Mouse (Mus musculus) olfactory bulb, adult 2 months (tissue): ENCODE measurements at regions not wholly inside any gene's neighbourhood (a gene's known extent, or its start where the extent isn't known, plus 50 kb on each side); places are given as distances from the start of the nearest gene placed in this dataset.

Experiments
- H3K27ac ChIP-seq: fragments of 200-500 bp; 2 replicates; pipeline ENCODE4 v1.5.1; 2012; ENCODE audit warnings: low read depth, low read length; ENCODE audit not compliant: insufficient read depth
- H3K4me1 ChIP-seq: fragments of 200-500 bp; 2 replicates; pipeline ENCODE4 v1.6.1; 2012; ENCODE audit warnings: low read length; ENCODE audit not compliant: control insufficient read depth, insufficient read depth
- H3K4me3 ChIP-seq: fragments of 200-500 bp; 2 replicates; pipeline ENCODE4 v1.5.1; 2012; ENCODE audit warnings: mild to moderate bottlenecking, low read depth, low read length, moderate library complexity; ENCODE audit not compliant: insufficient read depth
- CTCF ChIP-seq: fragments of 200-500 bp; IDR thresholded peaks from 2 replicates; pipeline ENCODE4 v1.5.1; 2012; ENCODE audit warnings: low read depth, mild to moderate bottlenecking, low read length, moderate library complexity; ENCODE audit not compliant: insufficient read depth
- POLR2A ChIP-seq: fragments of 200-500 bp; IDR thresholded peaks from 2 replicates; pipeline ENCODE4 v1.6.1; 2012; ENCODE audit warnings: mild to moderate bottlenecking, low read depth, low read length, moderate library complexity; ENCODE audit not compliant: insufficient read depth
- WGBS: fragments of 180-500 bp; shearing (Covaris S2); methylation state at CpG from one replicate; pipeline ENCODE4 v1.1.7; 2018; 5-methylcytosine and 5-hydroxymethylcytosine counted together

GRCm38 (mm10) chr12:98002217-98002616 is 257.0 kb downstream of the Galc start:
- Histone ChIP-seq H3K27ac (no peak overlapping the region), H3K4me3 (no peak overlapping the region), H3K4me1 (no peaks in the 10 kb centered on the region)
- 89% methylated on average over 5 of the region's 5 CpGs for WGBS
- TF ChIP-seq CTCF (no peak), POLR2A (no peak)

GRCm38 (mm10) chr12:97994884-97995283 is 264.4 kb downstream of the Galc start:
- no peaks in the 10 kb centered on the region for H3K4me1 ChIP-seq
- TF ChIP-seq POLR2A (no peak), CTCF (no peak)
- WGBS = 65% methylated on average over 1 of the region's 1 CpGs
- H3K27ac ChIP-seq = no peak overlapping the region
- H3K4me3 ChIP-seq = no peak overlapping the region

GRCm38 (mm10) chr12:97993937-97994336 is 265.3 kb downstream of the Galc start:
- Histone ChIP-seq H3K27ac (no peak overlapping the region), H3K4me3 (no peak overlapping the region), H3K4me1 (no peaks in the 10 kb centered on the region)
- WGBS = 90% methylated on average over 3 of the region's 3 CpGs
- TF ChIP-seq CTCF = no peak
- no peak for TF ChIP-seq POLR2A

GRCm38 (mm10) chr12:97983390-97983789 is 275.9 kb downstream of the Galc start:
- Histone ChIP-seq H3K4me1 (no peaks in the 10 kb centered on the region), H3K4me3 (no peak overlapping the region), H3K27ac (no peak overlapping the region)
- no peak for TF ChIP-seq POLR2A
- TF ChIP-seq CTCF = no peak
- WGBS = 92% methylated on average over 1 of the region's 1 CpGs

- Histone ChIP-seq H3K27ac (no peak overlapping the region), H3K4me1 (no peaks in the 10 kb centered on the region), H3K4me3 (no peak overlapping the region)
- WGBS = 66% methylated on average over 3 of the region's 3 CpGs
- TF ChIP-seq CTCF = no peak
- no peak for TF ChIP-seq POLR2A
These were observed 280.6 kb downstream of the Galc start for GRCm38 (mm10) chr12:97978668-97979067.

- 49% methylated on average over 8 of the region's 8 CpGs for WGBS
These were observed 281.0 kb downstream of the Galc start for GRCm38 (mm10) chr12:97978178-97978651.

GRCm38 (mm10) chr12:97977633-97978032 is 281.6 kb downstream of the Galc start:
- Histone ChIP-seq H3K27ac (no peak overlapping the region), H3K4me1 (no peaks in the 10 kb centered on the region), H3K4me3 (no peak overlapping the region)
- WGBS = 66% methylated on average over 3 of the region's 3 CpGs
- TF ChIP-seq CTCF (no peak), POLR2A (no peak)

More at GRCm38 (mm10) chr12:97978178-97978651, 281.0 kb downstream of the Galc start:
- no peak overlapping the region for H3K4me3 ChIP-seq
- no peak overlapping the region for H3K27ac ChIP-seq
- H3K4me1 ChIP-seq = no peaks in the 10 kb centered on the region
- no peak for TF ChIP-seq CTCF
- TF ChIP-seq POLR2A = no peak

GRCm38 (mm10) chr12:97973909-97974510 is 285.2 kb downstream of the Galc start:
- no peak overlapping the region for H3K4me3 ChIP-seq
- H3K27ac ChIP-seq = no peak overlapping the region
- TF ChIP-seq CTCF (no peak), POLR2A (no peak)
- WGBS = 66% methylated on average over 10 of the region's 10 CpGs
- no peaks in the 10 kb centered on the region for H3K4me1 ChIP-seq

GRCm38 (mm10) chr12:97957201-97957600 is 302.1 kb downstream of the Galc start:
- H3K27ac ChIP-seq = no peak overlapping the region
- no peak overlapping the region for H3K4me3 ChIP-seq
- WGBS = 76% methylated on average over 4 of the region's 4 CpGs
- no peak for TF ChIP-seq POLR2A
- TF ChIP-seq CTCF = no peak
- peaks cover 2% of the 10 kb centered on the region for H3K4me1 ChIP-seq
